Mouse (Mus musculus) cortical plate, adult 2 months (tissue): ENCODE data around the gene Dolpp1.

Experiments
- CTCF ChIP-seq: fragments of 200-500 bp; IDR thresholded peaks from 2 replicates; pipeline ENCODE4 v1.5.1; 2011; ENCODE audit warnings: mild to moderate bottlenecking, control low read depth, low read length; ENCODE audit not compliant: insufficient read depth; ENCODE audit errors: extremely low read depth
- POLR2A ChIP-seq: fragments of 200-500 bp; IDR thresholded peaks from 2 replicates; pipeline ENCODE4 v1.6.1; 2011; ENCODE audit warnings: mild to moderate bottlenecking, low read length, control low read depth; ENCODE audit not compliant: insufficient read depth; ENCODE audit errors: extremely low read depth

GRCm38 (mm10) chr2:30407221-30407620 lies 15.2 kb downstream of the Dolpp1 start:
- TF ChIP-seq CTCF (no peak), POLR2A (no peak)
